Mouse (Mus musculus) forebrain, embryonic 11.5 days (tissue): ENCODE results near the gene 1700029I15Rik. TPM values are rescaled to one million over a fixed set of nuclear protein-coding genes. Genes with fewer than 3 reads are reported as not detected.
A peak's percentile ranks its signal among the peaks of the same experiment; 100 is the strongest.

ENCODE experiments used
- ATAC-seq: fragments of 200-750 bp; cut with Nextera tagmentation; replicated peaks from 2 replicates; pipeline ENCODE4 v1.8.0; 2017; ENCODE audit warnings: moderate TSS enrichment; ENCODE audit not compliant: low FRiP score
- DNase-seq: peaks from one replicate; pipeline ENCODE4 v3.0.0-alpha.2; 2017; ENCODE audit warnings: low spot score
- H3K27ac ChIP-seq: fragments of 300-500 bp; sonication (generic); 2 replicates; pipeline ENCODE4 v1.5.1; 2014; ENCODE audit warnings: low read depth, low read length
- H3K27me3 ChIP-seq: fragments of 300-500 bp; sonication (generic); 2 replicates; pipeline ENCODE4 v1.6.1; 2014; ENCODE audit warnings: mild to moderate bottlenecking, low read length, mixed read lengths; ENCODE audit not compliant: control insufficient read depth, insufficient read depth
- H3K36me3 ChIP-seq: fragments of 300-500 bp; sonication (generic); 2 replicates; pipeline ENCODE4 v1.6.1; 2014; ENCODE audit warnings: mild to moderate bottlenecking, low read length, moderate library complexity, mixed read lengths; ENCODE audit not compliant: control insufficient read depth, insufficient read depth
- H3K4me1 ChIP-seq: fragments of 300-500 bp; sonication (generic); replicated peaks from 2 replicates; pipeline ENCODE4 v1.6.1; 2014; ENCODE audit warnings: low read length, mixed read lengths; ENCODE audit not compliant: control insufficient read depth, insufficient read depth
- H3K4me2 ChIP-seq: fragments of 300-500 bp; sonication (generic); 2 replicates; pipeline ENCODE4 v1.6.1; 2014; ENCODE audit warnings: low read depth, mild to moderate bottlenecking, low read length, moderate library complexity, mixed read lengths; ENCODE audit not compliant: severe bottlenecking
- H3K4me3 ChIP-seq: fragments of 300-500 bp; sonication (generic); 2 replicates; pipeline ENCODE4 v1.5.1; 2014; ENCODE audit warnings: low read depth, low read length
- H3K9ac ChIP-seq: fragments of 300-500 bp; sonication (generic); 2 replicates; pipeline ENCODE4 v1.6.1; 2014; ENCODE audit warnings: low read length
- H3K9me3 ChIP-seq: fragments of 300-500 bp; sonication (generic); 2 replicates; pipeline ENCODE4 v1.6.1; 2016; ENCODE audit warnings: low read length, mixed read lengths; ENCODE audit not compliant: control insufficient read depth
- WGBS: fragments of 180-500 bp; shearing (Covaris S2); extraction: QIAGEN DNeasy Blood & Tissue Kit; methylation state at CpG from one replicate; pipeline ENCODE4 v1.1.7; 2014; 5-methylcytosine and 5-hydroxymethylcytosine counted together
- polyA plus RNA-seq: library from polyadenylated mRNA; unstranded; fragments of >200 nt; fragmentation: Nextera tagmentation; extraction: Ambion mirVana; gene quantifications from 2 replicates; pipeline ENCODE4 v1.2.1, GENCODE M21; 2014

Gene 1700029I15Rik
- polyA plus RNA-seq, 1 experiment from 2014 or later, result 3.6 TPM

DNA sequence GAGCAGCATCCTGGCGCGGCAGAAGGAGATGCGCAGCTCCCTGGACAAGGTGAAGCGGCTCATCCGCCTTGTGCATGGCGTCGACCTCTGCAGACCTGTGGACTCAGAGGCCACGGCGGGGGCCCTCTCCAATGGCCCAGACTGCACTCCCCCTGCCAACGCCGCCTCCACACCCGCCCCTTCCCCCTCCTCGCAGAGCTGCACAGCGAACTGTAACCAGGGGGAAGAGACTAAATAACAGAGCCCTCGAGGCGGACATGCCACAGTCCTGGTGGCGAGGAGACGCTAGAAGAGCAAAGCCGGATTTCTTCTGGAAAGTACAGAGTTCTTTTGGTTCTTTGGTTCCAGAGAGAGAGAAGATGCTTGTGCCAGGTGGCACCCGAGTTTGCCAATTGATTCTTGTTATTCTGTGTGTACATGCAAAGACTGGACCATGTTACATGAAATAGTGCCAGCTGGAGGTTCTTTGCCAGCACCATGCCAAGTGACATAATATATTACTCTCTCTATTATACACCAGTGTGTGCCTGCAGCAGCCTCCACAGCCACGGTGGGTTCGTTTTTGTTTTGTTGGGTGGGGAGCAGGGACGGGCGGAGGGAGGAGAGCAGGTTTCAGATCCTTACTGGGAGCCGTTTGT lies 22.0 kb upstream of the 1700029I15Rik start:
- Histone ChIP-seq H3K27ac (no peak overlapping the region), H3K4me1 (0 out of 2 replicates have a peak, but pooled peaks cover 1% of the 10 kb centered on the region), H3K9ac (no peak overlapping the region), H3K4me3 (no peak overlapping the region), H3K9me3 (no peaks in the 10 kb centered on the region), H3K4me2 (no peak overlapping the region), H3K27me3 (no peaks in the 10 kb centered on the region), H3K36me3 (peaks cover 6% of the 10 kb centered on the region; the same call in 1 of the 2 replicates)
- WGBS, result 80% methylated on average over 25 of the region's 25 CpGs
- ATAC-seq (no peak), DNase-seq (no peak)

DNA sequence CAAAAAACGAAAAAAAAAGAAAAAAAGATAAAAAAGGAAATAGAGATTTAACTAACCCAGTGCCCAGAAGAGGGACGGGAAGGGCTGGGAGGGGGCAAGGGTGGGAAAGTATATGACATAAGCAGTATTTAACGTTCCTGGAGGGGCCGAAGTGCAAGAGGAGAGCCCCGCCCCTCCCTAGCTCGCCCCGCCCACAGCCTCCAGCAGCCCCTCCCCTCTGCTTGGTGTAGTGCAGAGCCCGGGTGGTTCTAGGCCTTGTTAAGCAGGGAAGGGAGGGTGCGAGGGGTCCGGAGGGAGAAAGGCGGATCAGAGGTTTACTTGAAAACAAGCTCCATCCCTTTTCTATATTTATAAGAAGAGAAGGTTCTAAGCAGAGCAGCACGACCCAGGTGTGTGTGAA lies 21.4 kb upstream of the 1700029I15Rik start:
- WGBS, result 26% methylated on average over 12 of the region's 12 CpGs
- no peak overlapping the region for H3K27ac ChIP-seq
- H3K4me1 ChIP-seq, result 0 out of 2 replicates have a peak, but pooled peaks cover 1% of the 10 kb centered on the region
- H3K4me3 ChIP-seq, result no peak overlapping the region
- H3K9me3 ChIP-seq, result no peaks in the 10 kb centered on the region
- DNase-seq, result no peak
- H3K9ac ChIP-seq, result no peak overlapping the region
- H3K4me2 ChIP-seq, result no peak overlapping the region
- ATAC-seq, result no peak
- peaks cover 6% of the 10 kb centered on the region; the same call in 1 of the 2 replicates for H3K36me3 ChIP-seq
- no peaks in the 10 kb centered on the region for H3K27me3 ChIP-seq

DNA sequence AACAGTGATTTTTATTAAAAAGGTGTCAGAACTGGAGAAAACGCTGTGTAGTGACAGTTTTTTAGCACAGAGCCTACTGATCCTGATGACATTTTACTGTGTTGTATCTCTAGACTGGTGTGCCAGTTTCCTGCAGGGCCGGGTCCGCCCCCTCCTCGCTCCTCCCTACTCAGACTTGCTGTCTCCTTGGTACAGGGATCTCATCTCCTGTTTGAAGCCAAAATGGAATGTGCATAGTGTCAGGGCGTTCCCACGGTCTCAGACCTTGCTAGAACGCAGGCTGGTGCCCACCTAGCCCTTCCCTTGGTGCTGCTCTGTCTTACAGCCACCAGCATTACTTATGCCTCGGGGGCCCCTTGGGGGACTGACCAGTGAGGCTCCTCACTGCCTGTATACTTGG lies 20.5 kb upstream of the 1700029I15Rik start:
- H3K4me2 ChIP-seq, result no peak overlapping the region
- no peak for ATAC-seq
- no peak overlapping the region for H3K9ac ChIP-seq
- no peak overlapping the region for H3K27ac ChIP-seq
- H3K4me1 ChIP-seq, result 0 out of 2 replicates have a peak, but pooled peaks cover 1% of the 10 kb centered on the region
- no peaks in the 10 kb centered on the region for H3K27me3 ChIP-seq
- 91% methylated on average over 8 of the region's 8 CpGs for WGBS
- peaks cover 6% of the 10 kb centered on the region; the same call in 1 of the 2 replicates for H3K36me3 ChIP-seq
- H3K9me3 ChIP-seq, result no peaks in the 10 kb centered on the region
- H3K4me3 ChIP-seq, result no peak overlapping the region
- DNase-seq, result no peak

DNA sequence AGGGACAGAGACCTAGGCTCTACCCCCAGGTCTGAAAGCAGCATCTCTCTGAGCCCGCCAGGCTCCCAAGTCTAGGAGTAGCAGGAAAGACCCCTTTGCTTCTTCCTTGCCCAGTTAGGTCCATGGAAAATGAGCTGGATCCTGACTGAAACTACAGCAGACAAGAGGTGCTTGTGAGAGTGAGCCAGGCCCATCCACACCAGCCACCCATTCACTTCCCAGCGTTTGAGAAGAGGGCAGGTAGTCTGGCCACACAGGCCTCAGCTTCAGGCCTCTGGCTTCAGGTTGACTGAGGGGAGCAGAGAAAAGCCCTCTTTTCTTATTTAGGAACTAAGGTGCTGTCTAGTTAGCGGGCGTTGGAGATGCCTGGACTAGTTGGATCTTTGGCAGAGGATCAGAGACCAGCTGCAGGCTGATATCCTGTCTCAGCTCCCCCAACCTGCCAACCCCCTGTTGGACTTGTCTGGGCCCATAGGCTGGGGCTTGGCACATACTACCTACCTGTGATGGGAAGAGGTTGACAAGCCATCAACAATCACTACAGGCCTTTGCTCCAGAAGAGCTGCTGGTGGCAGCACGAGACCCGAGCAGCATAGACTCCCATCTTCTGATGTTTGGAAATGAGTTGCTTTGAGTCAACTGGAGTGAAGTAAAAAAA lies 19.6 kb upstream of the 1700029I15Rik start:
- H3K4me2 ChIP-seq, result no peak overlapping the region
- H3K4me1 ChIP-seq, result 0 out of 2 replicates have a peak, but pooled peaks cover 1% of the 10 kb centered on the region
- no peaks in the 10 kb centered on the region for H3K27me3 ChIP-seq
- no peak for DNase-seq
- no peak overlapping the region for H3K4me3 ChIP-seq
- H3K27ac ChIP-seq, result no peak overlapping the region
- peaks cover 6% of the 10 kb centered on the region; the same call in 1 of the 2 replicates for H3K36me3 ChIP-seq
- ATAC-seq, result no peak
- no peak overlapping the region for H3K9ac ChIP-seq
- no peaks in the 10 kb centered on the region for H3K9me3 ChIP-seq
- 95% methylated on average over 6 of the region's 6 CpGs for WGBS

DNA sequence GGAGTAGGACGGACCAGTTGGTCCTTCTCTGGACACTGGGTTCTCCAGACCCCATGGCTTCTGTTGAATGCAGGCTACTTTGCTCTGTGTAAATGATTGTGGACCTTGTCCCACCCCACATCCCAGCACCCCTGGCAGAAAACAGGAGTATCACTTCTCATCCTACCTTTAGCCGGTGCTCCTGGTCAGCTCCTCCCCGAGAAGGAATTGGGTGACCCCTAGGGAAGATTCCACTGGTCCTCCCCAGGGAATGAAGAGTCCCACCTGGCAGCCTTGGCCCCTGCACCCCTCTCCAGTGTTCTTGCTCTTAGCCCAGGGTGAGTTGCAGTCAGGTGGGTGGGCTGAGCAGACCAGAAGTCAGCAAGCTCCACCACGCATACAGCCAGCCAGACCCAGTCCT lies 18.3 kb upstream of the 1700029I15Rik start:
- Histone ChIP-seq H3K27me3 (no peaks in the 10 kb centered on the region), H3K27ac (no peak overlapping the region), H3K4me1 (0 out of 2 replicates have a peak, but pooled peaks cover 1% of the 10 kb centered on the region), H3K4me3 (no peak overlapping the region), H3K9me3 (no peaks in the 10 kb centered on the region), H3K9ac (no peak overlapping the region), H3K36me3 (peaks cover 6% of the 10 kb centered on the region; the same call in 1 of the 2 replicates), H3K4me2 (no peak overlapping the region)
- DNase-seq (no peak), ATAC-seq (no peak)
- 93% methylated on average over 4 of the region's 4 CpGs for WGBS

DNA sequence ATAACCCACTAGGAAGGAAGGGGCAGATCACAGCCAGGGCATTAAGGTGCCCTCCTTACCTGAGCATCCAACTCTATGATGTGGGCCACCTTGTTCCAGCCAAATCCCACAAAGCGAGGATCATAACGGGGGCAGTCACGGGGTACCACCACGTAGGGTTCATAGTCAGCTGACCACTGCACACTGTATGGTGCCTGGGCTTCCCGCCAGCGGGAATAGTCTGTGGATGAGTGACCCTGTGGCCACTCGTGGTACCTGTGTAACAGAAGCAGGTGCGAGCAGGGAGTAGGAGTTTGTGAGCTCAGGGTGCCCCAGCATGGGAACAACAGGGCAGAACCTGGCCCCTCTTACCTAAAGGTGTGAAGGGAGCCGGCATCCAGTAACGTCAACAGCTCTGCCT lies 16.8 kb upstream of the 1700029I15Rik start:
- peaks cover 2% of the 10 kb centered on the region; the same call in 1 of the 2 replicates for H3K27me3 ChIP-seq
- no peak for ATAC-seq
- H3K4me3 ChIP-seq, result no peak overlapping the region
- no peak overlapping the region for H3K27ac ChIP-seq
- peaks cover 7% of the 10 kb centered on the region; the same call in 1 of the 2 replicates for H3K4me1 ChIP-seq
- no peak for DNase-seq
- H3K9me3 ChIP-seq, result no peaks in the 10 kb centered on the region
- no peak overlapping the region for H3K9ac ChIP-seq
- H3K4me2 ChIP-seq, result no peak overlapping the region
- 93% methylated on average over 10 of the region's 10 CpGs for WGBS
- peaks cover under 1% of the 10 kb centered on the region; the same call in 1 of the 2 replicates for H3K36me3 ChIP-seq

DNA sequence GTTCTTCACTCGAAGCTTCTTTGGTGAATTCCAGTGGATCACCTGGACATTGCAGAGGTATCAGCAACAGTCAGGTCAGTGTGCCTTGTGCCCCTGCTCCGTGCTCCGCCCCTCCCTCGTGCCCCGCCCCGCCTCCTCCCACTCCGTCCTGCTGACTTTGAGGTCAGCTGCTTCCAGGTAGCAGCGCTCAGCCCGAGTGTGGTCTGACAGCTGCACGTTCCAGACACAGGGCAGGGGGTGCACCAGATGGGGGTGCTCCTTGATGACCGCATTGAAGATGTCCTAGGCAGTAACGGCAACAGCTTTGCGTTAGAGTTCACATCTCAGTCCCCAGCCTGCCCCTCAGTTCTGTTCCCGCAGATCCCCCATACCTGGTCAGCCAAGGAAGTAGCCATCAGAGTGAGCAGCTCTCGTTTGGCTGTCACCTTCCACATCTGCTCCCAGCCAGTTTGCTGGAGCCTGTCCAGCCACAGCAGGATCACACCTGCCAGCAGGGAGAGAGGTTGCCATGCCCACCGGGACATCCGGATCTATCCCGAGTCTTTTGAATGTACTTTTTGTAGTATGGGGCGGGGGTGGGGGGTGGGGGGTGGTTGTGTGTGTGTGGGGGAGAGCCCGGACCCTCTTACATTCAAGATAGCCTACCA lies 14.8 kb upstream of the 1700029I15Rik start:
- no peak overlapping the region for H3K9ac ChIP-seq
- no peaks in the 10 kb centered on the region for H3K9me3 ChIP-seq
- ATAC-seq, result no peak
- no peak for DNase-seq
- no peaks in the 10 kb centered on the region for H3K36me3 ChIP-seq
- no peak overlapping the region for H3K4me3 ChIP-seq
- H3K4me2 ChIP-seq, result no peak overlapping the region
- H3K4me1 ChIP-seq, result peaks cover 20% of the 10 kb centered on the region
- 49% methylated on average over 20 of the region's 20 CpGs for WGBS
- no peak overlapping the region for H3K27ac ChIP-seq
- peaks cover 2% of the 10 kb centered on the region; the same call in 1 of the 2 replicates for H3K27me3 ChIP-seq

DNA sequence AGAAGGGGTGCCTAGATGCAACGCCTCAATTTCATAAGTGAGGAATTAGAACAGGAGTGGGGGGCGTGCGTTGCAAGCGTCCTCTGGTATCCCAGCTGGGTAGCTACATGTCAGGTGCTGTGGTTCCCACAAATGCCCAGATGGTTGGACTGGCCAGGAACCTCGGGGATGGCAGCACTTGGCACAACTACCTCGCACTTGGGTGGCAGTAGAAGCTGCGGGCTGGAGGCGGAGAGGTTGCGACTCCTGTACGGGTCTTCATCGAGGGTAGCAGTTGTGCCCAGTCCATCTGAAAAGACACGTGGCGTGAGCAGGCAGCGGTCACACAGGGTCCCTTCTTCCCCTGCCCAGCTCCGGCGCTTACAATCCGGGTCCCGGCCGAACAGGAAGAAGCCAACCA lies 12.0 kb upstream of the 1700029I15Rik start:
- H3K27me3 ChIP-seq, result peaks cover 2% of the 10 kb centered on the region; the same call in 1 of the 2 replicates
- WGBS, result 6% methylated on average over 19 of the region's 19 CpGs
- peak overlapping the region; percentile 50 for H3K9ac ChIP-seq
- H3K4me2 ChIP-seq, result peak overlapping the region; percentile 59
- peaks cover 33% of the 10 kb centered on the region for H3K4me1 ChIP-seq
- peak overlapping the region; percentile 25 for H3K4me3 ChIP-seq
- no peaks in the 10 kb centered on the region for H3K36me3 ChIP-seq
- no peaks in the 10 kb centered on the region for H3K9me3 ChIP-seq
- no peak for DNase-seq
- no peak for ATAC-seq
- no peak overlapping the region for H3K27ac ChIP-seq
